ENCODE assay signal across 15 mouse cellular contexts in genomic region chr11:35888790-35889189, GRCm38 (mm10). TPM values are rescaled to one million over a fixed set of nuclear protein-coding genes. Genes with fewer than 3 reads are reported as not detected.
DNase-seq lines count a peak whose midpoint lies in the region; ATAC-seq and TF ChIP-seq lines count a peak whose summit lies in the region.
"Had no signal": no experiment of that assay in that cellular context is flagged by ENCODE, and none has a peak within 500 bp of the region (broad histone marks: within the 10 kb centered on the region; RNA-seq: fewer than 3 reads in every experiment).

No protein-coding gene starts in this region.

- H3K36me3 ChIP-seq in embryonic facial prominence, embryonic 10.5 days (replicated peaks) = peaks cover 30% of the 10 kb centered on the region
- peaks cover 46% of the 10 kb centered on the region for H3K36me3 ChIP-seq in forebrain, embryonic 13.5 days (ENCODE audit: poor library complexity, severe bottlenecking)
- H3K36me3 ChIP-seq in hindbrain, embryonic 15.5 days = no peaks in the 10 kb centered on the region
- no peaks in the 10 kb centered on the region; the same call in 1 of the 2 replicates for H3K36me3 ChIP-seq in midbrain, postnatal 0 days (ENCODE audit: insufficient read depth, low read length)
- H3K36me3 ChIP-seq in lung, postnatal 0 days (ENCODE audit: insufficient read depth, low read length) = no peaks in the 10 kb centered on the region
- H3K36me3 ChIP-seq in intestine, embryonic 16.5 days (ENCODE audit: control insufficient read depth, insufficient read depth, low read length) = no peaks in the 10 kb centered on the region
- H3K36me3 ChIP-seq: liver, embryonic 13.5 days had no signal

- ATAC-seq in forebrain, embryonic 13.5 days = peak; percentile 54
- peak; percentile 79 for ATAC-seq in hindbrain, embryonic 15.5 days (ENCODE audit: low FRiP score, low read depth)
- ATAC-seq in midbrain, postnatal 0 days (ENCODE audit: low FRiP score) = peak; percentile 38; the same call in 1 of the 2 replicates
- no peak for ATAC-seq in lung, postnatal 0 days
- no peak for ATAC-seq in intestine, embryonic 16.5 days
- ATAC-seq: Patski had no signal

- DNase-seq in embryonic facial prominence, embryonic 10.5 days (ENCODE audit: low spot score) = no peak
- peak; percentile 59 for DNase-seq in midbrain, postnatal 0 days (ENCODE audit: low spot score)
- no peak for DNase-seq in lung, postnatal 0 days (ENCODE audit: low spot score)
- DNase-seq in kidney, postnatal 10 days = no peak
- DNase-seq: cerebellum, adult 2 months; gastrocnemius, adult 2 months; heart, postnatal 36 days; kidney, adult 8-10 months; liver, embryonic 13.5 days; lung, postnatal 14 days had no signal

- peaks cover 16% of the 10 kb centered on the region for H3K4me1 ChIP-seq in embryonic facial prominence, embryonic 10.5 days
- H3K4me1 ChIP-seq in forebrain, embryonic 13.5 days = peaks cover 30% of the 10 kb centered on the region
- H3K4me1 ChIP-seq in hindbrain, embryonic 15.5 days (replicated peaks) = peaks cover 13% of the 10 kb centered on the region
- peaks cover 7% of the 10 kb centered on the region for H3K4me1 ChIP-seq in midbrain, postnatal 0 days (ENCODE audit: insufficient read depth, low read length)
- H3K4me1 ChIP-seq in lung, postnatal 0 days (ENCODE audit: insufficient read depth, low read depth, low read length) = peaks cover 8% of the 10 kb centered on the region
- no peaks in the 10 kb centered on the region for H3K4me1 ChIP-seq in intestine, embryonic 16.5 days (ENCODE audit: control insufficient read depth, insufficient read depth, low read length)
- H3K4me1 ChIP-seq: liver, embryonic 13.5 days had no signal

- no peak overlapping the region for H3K9ac ChIP-seq in forebrain, embryonic 13.5 days
- no peak overlapping the region for H3K9ac ChIP-seq in hindbrain, embryonic 15.5 days
- no peak overlapping the region for H3K9ac ChIP-seq in midbrain, postnatal 0 days (replicated peaks; ENCODE audit: low read length, poor library complexity, severe bottlenecking)
- H3K9ac ChIP-seq in lung, postnatal 0 days (replicated peaks; ENCODE audit: low read depth) = no peak overlapping the region
- H3K9ac ChIP-seq in intestine, embryonic 16.5 days (ENCODE audit: low read depth, low read length) = no peak overlapping the region
- H3K9ac ChIP-seq: liver, embryonic 13.5 days had no signal

- no peaks in the 10 kb centered on the region for H3K27me3 ChIP-seq in embryonic facial prominence, embryonic 10.5 days (replicated peaks; ENCODE audit: low read depth, poor library complexity, severe bottlenecking)
- H3K27me3 ChIP-seq in forebrain, embryonic 13.5 days = no peaks in the 10 kb centered on the region
- no peaks in the 10 kb centered on the region for H3K27me3 ChIP-seq in hindbrain, embryonic 15.5 days
- H3K27me3 ChIP-seq in midbrain, postnatal 0 days (ENCODE audit: insufficient read depth, low read length) = no peaks in the 10 kb centered on the region
- no peaks in the 10 kb centered on the region for H3K27me3 ChIP-seq in lung, postnatal 0 days (replicated peaks; ENCODE audit: insufficient read depth, low read length)
- no peaks in the 10 kb centered on the region for H3K27me3 ChIP-seq in intestine, embryonic 16.5 days (replicated peaks; ENCODE audit: control insufficient read depth, insufficient read depth, low read length)
- H3K27me3 ChIP-seq: liver, embryonic 13.5 days; Patski had no signal

- no peak overlapping the region for H3K4me3 ChIP-seq in embryonic facial prominence, embryonic 10.5 days
- H3K4me3 ChIP-seq in forebrain, embryonic 13.5 days = no peak overlapping the region
- H3K4me3 ChIP-seq in hindbrain, embryonic 15.5 days = no peak overlapping the region
- no peak overlapping the region for H3K4me3 ChIP-seq in midbrain, postnatal 0 days (ENCODE audit: low read depth, low read length)
- H3K4me3 ChIP-seq in lung, postnatal 0 days (ENCODE audit: low read depth, low read length) = no peak overlapping the region
- no peak overlapping the region for H3K4me3 ChIP-seq in intestine, embryonic 16.5 days (ENCODE audit: low read length)
- H3K4me3 ChIP-seq: gastrocnemius, adult 2 months; liver, embryonic 13.5 days had no signal

- H3K27ac ChIP-seq in embryonic facial prominence, embryonic 10.5 days (replicated peaks) = peak overlapping the region; percentile 8; the same call in 1 of the 2 replicates
- H3K27ac ChIP-seq in forebrain, embryonic 13.5 days = peak overlapping the region; percentile 44
- peak overlapping the region; percentile 63 for H3K27ac ChIP-seq in hindbrain, embryonic 15.5 days (replicated peaks)
- no peak overlapping the region for H3K27ac ChIP-seq in midbrain, postnatal 0 days (ENCODE audit: low read depth, low read length)
- H3K27ac ChIP-seq in lung, postnatal 0 days (ENCODE audit: low read length) = no peak overlapping the region
- H3K27ac ChIP-seq in intestine, embryonic 16.5 days (ENCODE audit: low read length) = no peak overlapping the region
- H3K27ac ChIP-seq: gastrocnemius, adult 2 months; liver, embryonic 13.5 days had no signal

- H3K4me2 ChIP-seq in forebrain, embryonic 13.5 days = no peak overlapping the region
- H3K4me2 ChIP-seq in hindbrain, embryonic 15.5 days = no peak overlapping the region
- no peak overlapping the region for H3K4me2 ChIP-seq in midbrain, postnatal 0 days (ENCODE audit: low read depth, low read length, poor library complexity, severe bottlenecking)
- no peak overlapping the region for H3K4me2 ChIP-seq in lung, postnatal 0 days (replicated peaks; ENCODE audit: low read depth, low read length)
- no peak overlapping the region for H3K4me2 ChIP-seq in intestine, embryonic 16.5 days (ENCODE audit: low read depth, low read length)
- H3K4me2 ChIP-seq: heart, embryonic 11.5 days; liver, embryonic 13.5 days had no signal

- no peaks in the 10 kb centered on the region for H3K9me3 ChIP-seq in embryonic facial prominence, embryonic 10.5 days
- no peaks in the 10 kb centered on the region for H3K9me3 ChIP-seq in forebrain, embryonic 13.5 days (replicated peaks)
- H3K9me3 ChIP-seq in hindbrain, embryonic 15.5 days = no peaks in the 10 kb centered on the region
- H3K9me3 ChIP-seq in midbrain, postnatal 0 days (ENCODE audit: low read length) = no peaks in the 10 kb centered on the region
- H3K9me3 ChIP-seq in lung, postnatal 0 days (ENCODE audit: low read length) = no peaks in the 10 kb centered on the region
- no peaks in the 10 kb centered on the region for H3K9me3 ChIP-seq in intestine, embryonic 16.5 days (ENCODE audit: control insufficient read depth, low read length)
- H3K9me3 ChIP-seq: liver, embryonic 13.5 days had no signal

- TF ChIP-seq EP300 in lung, postnatal 0 days (IDR thresholded peaks at IDR 0.05) = no peak

- 88% methylated on average over 8 of the region's 8 CpGs for WGBS in embryonic facial prominence, embryonic 10.5 days
- WGBS in forebrain, embryonic 13.5 days = 52% methylated on average over 8 of the region's 8 CpGs
- 34% methylated on average over 8 of the region's 8 CpGs for WGBS in hindbrain, embryonic 15.5 days
- 31% methylated on average over 8 of the region's 8 CpGs for WGBS in midbrain, postnatal 0 days
- WGBS in lung, postnatal 0 days = 85% methylated on average over 8 of the region's 8 CpGs
- WGBS in intestine, embryonic 16.5 days = 81% methylated on average over 8 of the region's 8 CpGs

- no peak for TF ChIP-seq CTCF in midbrain, postnatal 0 days (IDR thresholded peaks at IDR 0.05)
- TF ChIP-seq CTCF in lung, postnatal 0 days (IDR thresholded peaks at IDR 0.05) = no peak

RNA-seq across cellular contexts. Expression of gene Rars, which starts 54.5 kb away (rescaled TPM):
- 110 and 115 TPM in 2 replicates for polyA plus RNA-seq in embryonic facial prominence, embryonic 10.5 days (2016; fragmentation: Nextera tagmentation; extraction: Ambion mirVana)
- 76.0 and 80.6 TPM in 2 replicates for polyA plus RNA-seq in forebrain, embryonic 13.5 days (2015; fragmentation: Nextera tagmentation; extraction: Ambion mirVana)
- 64.0 and 67.0 TPM in 2 replicates for polyA plus RNA-seq in hindbrain, embryonic 15.5 days (2015; fragmentation: Nextera tagmentation; extraction: Ambion mirVana)
- total RNA-seq in midbrain, postnatal 0 days (2014; rRNA removed) = 41.3 and 45.8 TPM in 2 replicates
- 61.9 and 66.2 TPM in 2 replicates for polyA plus RNA-seq in midbrain, postnatal 0 days (2015; fragmentation: Nextera tagmentation; extraction: Ambion mirVana)
- 29.4 TPM in 2 replicates for polyA plus RNA-seq in lung, postnatal 0 days (2015; fragmentation: Nextera tagmentation; extraction: Ambion mirVana)
- polyA plus RNA-seq in intestine, embryonic 16.5 days (2015; fragmentation: Nextera tagmentation; extraction: Ambion mirVana) = 132 and 139 TPM in 2 replicates

Comparison
In these comparisons a context has a peak if more than half of its experiments do, and no peak if none do; other contexts are left out.
1. H3K27ac ChIP-seq: peak in embryonic facial prominence, embryonic 10.5 days (single experiment), forebrain, embryonic 13.5 days (single experiment) and hindbrain, embryonic 15.5 days (single experiment); none in midbrain, postnatal 0 days (single experiment), lung, postnatal 0 days (single experiment) and intestine, embryonic 16.5 days (single experiment).
2. ATAC-seq: peak in forebrain, embryonic 13.5 days (single experiment), hindbrain, embryonic 15.5 days (single experiment) and midbrain, postnatal 0 days (single experiment); none in lung, postnatal 0 days (single experiment) and intestine, embryonic 16.5 days (single experiment).